Mouse (Mus musculus) stomach, postnatal 0 days (tissue): ENCODE measurements around the gene Fam216a. TPM values are rescaled to one million over a fixed set of nuclear protein-coding genes. Genes with fewer than 3 reads are reported as not detected.

Experiments
- ATAC-seq: fragments of 200-750 bp; cut with Nextera tagmentation; 2 replicates; pipeline ENCODE4 v1.8.0; 2017; ENCODE audit not compliant: low FRiP score, low TSS enrichment
- DNase-seq: peaks from one replicate; pipeline ENCODE4 v3.0.0-alpha.2; 2016; ENCODE audit warnings: low spot score
- H3K27ac ChIP-seq: fragments of 300-500 bp; sonication (generic); replicated peaks from 2 replicates; pipeline ENCODE4 v1.5.1; 2014; ENCODE audit warnings: mild to moderate bottlenecking, control low read depth
- H3K27me3 ChIP-seq: fragments of 300-500 bp; sonication (generic); 2 replicates; pipeline ENCODE4 v1.6.1; 2014; ENCODE audit warnings: low read length; ENCODE audit not compliant: control insufficient read depth, insufficient read depth
- H3K36me3 ChIP-seq: fragments of 300-500 bp; sonication (generic); 2 replicates; pipeline ENCODE4 v1.6.1; 2014; ENCODE audit warnings: low read length, mixed read lengths; ENCODE audit not compliant: control insufficient read depth, insufficient read depth
- H3K4me1 ChIP-seq: fragments of 300-500 bp; sonication (generic); replicated peaks from 2 replicates; pipeline ENCODE4 v1.6.1; 2014; ENCODE audit warnings: antibody characterized with exemption; ENCODE audit not compliant: control insufficient read depth, insufficient read depth
- H3K4me2 ChIP-seq: fragments of 300-500 bp; sonication (generic); replicated peaks from 2 replicates; pipeline ENCODE4 v1.6.1; 2014; ENCODE audit warnings: low read depth, mild to moderate bottlenecking, control low read depth, moderate library complexity
- H3K4me3 ChIP-seq: fragments of 300-500 bp; sonication (generic); 2 replicates; pipeline ENCODE4 v1.5.1; 2014; ENCODE audit warnings: low read depth, low read length, control low read depth
- H3K9ac ChIP-seq: fragments of 300-500 bp; sonication (generic); 2 replicates; pipeline ENCODE4 v1.6.1; 2014; ENCODE audit warnings: mild to moderate bottlenecking, low read length, control low read depth, mixed read lengths
- H3K9me3 ChIP-seq: fragments of 300-500 bp; sonication (generic); 2 replicates; pipeline ENCODE4 v1.6.1; 2016; ENCODE audit warnings: low read length; ENCODE audit not compliant: control insufficient read depth
- CTCF ChIP-seq: IDR thresholded peaks from 2 replicates; pipeline ENCODE4 v1.5.1; 2016; ENCODE audit warnings: antibody characterized with exemption, low read depth, mild to moderate bottlenecking, moderate library complexity
- EP300 ChIP-seq: optimal IDR thresholded peaks from 2 replicates; pipeline ENCODE3; 2016; ENCODE audit warnings: antibody characterized with exemption
- WGBS: fragments of 180-500 bp; shearing (Covaris S2); extraction: QIAGEN DNeasy Blood & Tissue Kit; methylation state at CpG from one replicate; pipeline ENCODE4 v1.1.7; 2014; 5-methylcytosine and 5-hydroxymethylcytosine counted together
- polyA plus RNA-seq: library from polyadenylated mRNA; unstranded; fragments of >200 nt; fragmentation: Nextera tagmentation; extraction: Ambion mirVana; gene quantifications from 2 replicates; pipeline ENCODE4 v1.2.1, GENCODE M21; 2015

The Fam216a gene
- polyA plus RNA-seq, 1 experiment from 2014 or later, result 26.0 TPM

DNA sequence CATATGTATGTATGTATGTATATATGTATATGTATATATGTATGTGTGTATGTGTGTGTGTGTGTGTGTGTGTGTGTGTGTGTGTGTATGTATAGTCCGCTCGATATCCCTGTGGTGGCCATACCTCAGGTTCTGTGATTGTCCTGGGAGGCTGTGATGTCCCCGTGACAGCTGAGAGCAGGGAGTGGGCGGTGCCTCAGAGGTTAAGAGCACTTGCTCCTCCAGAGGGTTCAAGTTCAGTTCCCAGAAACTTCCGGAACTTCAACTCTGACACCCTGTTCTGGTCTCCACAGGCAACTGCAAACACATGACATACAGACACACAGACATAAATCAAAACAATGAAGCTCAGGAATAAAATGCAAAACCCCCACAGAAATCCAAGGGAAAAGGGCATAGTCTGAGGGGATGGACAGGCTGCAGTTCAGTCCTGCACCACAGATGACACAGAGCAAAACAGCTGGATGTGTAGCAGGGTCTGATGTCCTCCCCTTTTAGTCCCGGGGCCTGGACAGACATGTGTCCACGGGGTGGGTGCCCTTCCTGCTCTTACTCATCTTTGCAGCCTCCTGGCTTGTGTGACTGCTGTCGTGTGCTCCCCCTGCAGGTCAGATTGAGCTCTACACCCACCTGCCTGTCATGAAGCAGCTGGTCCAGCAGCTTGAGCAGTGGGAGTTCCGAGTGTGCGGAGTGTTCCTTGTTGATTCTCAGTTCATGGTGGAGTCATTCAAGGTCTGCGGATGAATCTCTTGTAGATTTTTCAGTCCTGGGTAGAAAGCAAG is 7.4 kb upstream of the Fam216a start:
- H3K4me3 ChIP-seq, result no peak overlapping the region
- DNase-seq (peak; percentile 76), ATAC-seq (peak; percentile 70)
- peaks cover 6% of the 10 kb centered on the region; the same call in 1 of the 2 replicates for H3K36me3 ChIP-seq
- no peaks in the 10 kb centered on the region for H3K4me1 ChIP-seq
- no peaks in the 10 kb centered on the region for H3K27me3 ChIP-seq
- WGBS, result 50% methylated on average over 11 of the region's 11 CpGs
- no peaks in the 10 kb centered on the region for H3K9me3 ChIP-seq
- H3K4me2 ChIP-seq, result no peak overlapping the region
- H3K9ac ChIP-seq, result no peak overlapping the region
- TF ChIP-seq EP300, result no peak
- peak; percentile 88 for TF ChIP-seq CTCF
- no peak overlapping the region for H3K27ac ChIP-seq

DNA sequence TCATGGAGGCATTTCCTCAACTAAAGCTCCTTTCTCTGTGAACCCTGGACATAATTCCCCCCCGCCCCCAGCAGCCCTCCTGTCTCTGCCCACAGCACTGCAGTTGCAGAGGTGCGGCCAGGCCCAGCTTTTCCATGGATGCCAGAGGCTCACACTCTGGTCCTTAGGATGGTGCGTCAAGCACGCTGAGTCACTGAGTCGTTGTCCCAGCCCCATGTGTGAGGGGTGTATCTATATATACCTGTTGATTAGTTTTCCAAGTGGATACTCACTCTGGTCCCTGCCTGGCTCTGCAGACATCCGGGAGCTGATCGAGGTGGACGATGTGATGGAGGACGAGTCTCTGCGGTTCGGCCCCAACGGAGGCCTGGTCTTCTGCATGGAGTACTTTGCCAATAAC is 6.0 kb upstream of the Fam216a start:
- Histone ChIP-seq H3K4me2 (no peak overlapping the region), H3K4me3 (no peak overlapping the region), H3K9ac (no peak overlapping the region), H3K9me3 (no peaks in the 10 kb centered on the region), H3K4me1 (no peaks in the 10 kb centered on the region), H3K27me3 (no peaks in the 10 kb centered on the region), H3K36me3 (peaks cover 6% of the 10 kb centered on the region; the same call in 1 of the 2 replicates), H3K27ac (no peak overlapping the region)
- TF ChIP-seq CTCF, result no peak
- no peak for TF ChIP-seq EP300
- DNase-seq (no peak), ATAC-seq (no peak)
- WGBS, result 93% methylated on average over 12 of the region's 12 CpGs

DNA sequence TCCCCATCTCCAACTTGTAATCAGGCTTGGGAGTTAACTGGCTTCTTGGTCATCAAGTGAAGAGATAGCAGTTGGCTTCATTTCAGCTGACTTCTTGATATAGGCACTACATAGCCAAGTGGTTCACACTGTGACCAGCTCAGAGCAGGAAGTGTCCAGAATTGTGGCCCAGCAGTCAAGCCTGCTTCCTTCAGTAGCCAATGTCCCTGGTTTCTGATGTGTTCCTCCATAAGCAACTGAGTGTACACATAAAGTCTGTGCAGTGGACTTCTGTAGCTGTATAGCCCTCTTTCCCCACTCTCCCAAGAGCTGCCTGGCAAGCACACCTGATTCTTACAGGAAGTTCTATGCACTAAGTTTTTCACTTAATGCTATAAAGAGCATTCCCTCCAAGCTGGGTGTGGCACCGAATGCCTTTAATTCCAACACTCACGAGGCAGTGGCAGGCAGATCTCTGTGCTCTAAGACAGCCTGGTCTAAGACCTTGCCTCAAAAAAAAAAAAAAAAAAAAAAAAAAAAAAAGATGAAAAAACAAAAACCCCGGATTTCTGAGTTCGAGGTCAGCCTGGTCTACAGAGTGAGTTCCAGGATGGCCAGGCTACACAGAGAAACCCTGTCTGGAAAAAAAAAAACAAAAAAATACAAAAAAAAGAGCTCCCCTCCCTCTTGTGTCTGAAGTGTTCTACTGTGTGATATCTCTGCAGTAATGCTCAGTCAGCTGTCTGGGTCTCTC is 5.1 kb upstream of the Fam216a start:
- Histone ChIP-seq H3K4me3 (no peak overlapping the region), H3K27ac (no peak overlapping the region), H3K4me2 (no peak overlapping the region), H3K36me3 (peaks cover 6% of the 10 kb centered on the region; the same call in 1 of the 2 replicates), H3K4me1 (no peaks in the 10 kb centered on the region), H3K27me3 (no peaks in the 10 kb centered on the region), H3K9ac (no peak overlapping the region), H3K9me3 (no peaks in the 10 kb centered on the region)
- TF ChIP-seq EP300 (no peak), CTCF (no peak)
- no peak for DNase-seq
- ATAC-seq, result no peak
- 89% methylated on average over 4 of the region's 4 CpGs for WGBS

DNA sequence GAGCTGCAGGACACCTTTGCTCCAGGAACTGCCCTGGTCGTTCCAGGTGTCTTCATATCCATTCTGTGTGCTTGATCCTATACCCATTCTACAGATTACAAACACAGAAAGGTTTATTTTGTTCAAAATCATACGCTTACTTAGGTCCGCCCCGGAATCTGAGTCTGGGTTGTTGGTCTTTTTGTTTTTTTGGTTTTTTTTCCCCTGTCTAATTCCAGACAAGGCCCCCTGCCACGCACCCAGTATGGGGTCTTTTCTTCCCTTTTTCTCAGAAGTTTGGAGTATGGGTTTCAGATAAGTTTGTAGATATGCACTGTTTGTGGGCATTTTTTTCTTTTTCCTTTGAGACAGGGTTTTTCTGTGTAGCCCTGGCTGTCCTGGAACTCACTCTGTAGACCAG is 714 bp upstream of the Fam216a start:
- H3K4me2 ChIP-seq, result peak overlapping the region; percentile 72
- DNase-seq (no peak), ATAC-seq (no peak)
- 6% methylated on average over 5 of the region's 5 CpGs for WGBS
- H3K36me3 ChIP-seq, result peaks cover 7% of the 10 kb centered on the region; the same call in 1 of the 2 replicates
- peak overlapping the region; percentile 78 for H3K9ac ChIP-seq
- no peaks in the 10 kb centered on the region for H3K9me3 ChIP-seq
- H3K4me3 ChIP-seq, result peak overlapping the region; percentile 70
- H3K27ac ChIP-seq, result peak overlapping the region; percentile 94
- TF ChIP-seq CTCF (no peak), EP300 (no peak)
- H3K4me1 ChIP-seq, result no peaks in the 10 kb centered on the region
- H3K27me3 ChIP-seq, result no peaks in the 10 kb centered on the region

- no peaks in the 10 kb centered on the region for H3K27me3 ChIP-seq
- ATAC-seq, result peak; percentile 71
- no peak for TF ChIP-seq CTCF
- TF ChIP-seq EP300, result no peak
- H3K27ac ChIP-seq, result peak within 1 kb of the TSS; percentile 94
- H3K9me3 ChIP-seq, result no peaks in the 10 kb centered on the region
- peak within 1 kb of the TSS; percentile 78 for H3K9ac ChIP-seq
- 1% methylated on average over 27 of the region's 46 CpGs for WGBS
- H3K36me3 ChIP-seq, result peaks cover 8% of the 10 kb centered on the region; the same call in 1 of the 2 replicates
- peak within 1 kb of the TSS; percentile 70 for H3K4me3 ChIP-seq
- no peaks in the 10 kb centered on the region for H3K4me1 ChIP-seq
- DNase-seq, result no peak
- H3K4me2 ChIP-seq, result peak within 1 kb of the TSS; percentile 72
Measured at GRCm38 (mm10) chr5:122371591-122372191, 473 bp downstream of the Fam216a start, which contains the start of gene Gpn3. Gene Gpn3, plus strand, starts transcription at chr5:122371876.
